Mouse (Mus musculus): ENCODE measurements around the gene Smc1a.

GRCm38 (mm10) chrX:152065674-152066073 is 49.4 kb downstream of the Smc1a start:
- TF ChIP-seq CTCF (IDR thresholded peaks at IDR 0.05; ENCODE audit: low read depth, low read length) = no peak
- no peak for TF ChIP-seq GATA1 (IDR thresholded peaks at IDR 0.05; ENCODE audit: borderline replicate concordance, low read length)
- TF ChIP-seq POLR2AphosphoS5 (IDR thresholded peaks at IDR 0.05; ENCODE audit: insufficient replicate concordance, low read depth, low read length) = no peak
- no peak for TF ChIP-seq TAL1 (conservative IDR thresholded peaks at IDR 0.05; ENCODE audit: low read depth, low read length)

Measured in G1E (cell line).